Mouse (Mus musculus): Measurements from ENCODE around the gene Clic4.
"Not testable (repeated sequence)": the region's sequence is repeated elsewhere in the genome, so short reads cannot be mapped to it uniquely, and the experiment has no call there.

The Clic4 gene

DNA sequence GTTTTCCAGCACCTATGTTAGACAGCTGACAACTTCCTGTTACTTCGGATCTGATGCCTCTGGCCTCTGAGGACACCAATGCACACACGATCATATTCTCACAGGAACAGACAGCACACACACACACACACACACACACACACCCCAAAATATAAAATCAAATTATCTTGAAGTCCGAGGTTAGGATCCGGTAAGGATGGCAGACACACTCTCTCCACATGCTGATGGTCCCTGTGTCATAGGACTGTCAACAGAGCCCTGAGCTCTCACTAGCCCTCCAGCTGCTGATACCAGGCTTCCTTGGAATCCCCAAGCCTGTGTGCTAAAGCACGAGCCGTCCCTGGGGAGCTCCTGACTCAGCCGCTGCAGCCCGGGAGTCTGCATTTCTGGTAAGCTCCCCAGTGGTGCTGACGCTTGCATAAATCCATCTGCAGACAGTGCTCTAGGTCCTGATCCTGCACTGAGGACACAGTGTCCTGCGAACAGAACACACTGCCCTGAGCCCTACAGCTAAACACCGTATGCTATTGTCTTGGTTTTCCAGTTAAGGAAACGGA lies 83.1 kb downstream of the Clic4 start:
- DNase-seq (ENCODE audit: low spot score): no peak

DNA sequence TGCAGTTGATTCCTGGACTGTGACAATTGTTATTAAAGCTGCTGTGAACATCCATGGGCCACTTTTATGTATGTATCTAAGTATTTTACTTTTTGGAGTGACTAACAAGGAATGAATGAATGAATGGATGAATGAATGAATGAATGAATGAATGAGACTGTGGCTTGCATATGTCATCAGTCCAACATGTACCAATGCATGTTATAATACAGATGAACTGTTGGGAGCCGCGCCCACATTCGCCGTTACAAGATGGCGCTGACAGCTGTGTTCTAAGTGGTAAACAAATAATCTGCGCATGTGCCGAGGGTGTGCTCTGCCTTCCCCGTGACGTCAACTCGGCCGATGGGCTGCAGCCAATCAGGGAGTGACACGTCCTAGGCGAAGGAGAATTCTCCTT lies 88.3 kb downstream of the Clic4 start:
- not testable (repeated sequence) for DNase-seq (ENCODE audit: low spot score)

DNA sequence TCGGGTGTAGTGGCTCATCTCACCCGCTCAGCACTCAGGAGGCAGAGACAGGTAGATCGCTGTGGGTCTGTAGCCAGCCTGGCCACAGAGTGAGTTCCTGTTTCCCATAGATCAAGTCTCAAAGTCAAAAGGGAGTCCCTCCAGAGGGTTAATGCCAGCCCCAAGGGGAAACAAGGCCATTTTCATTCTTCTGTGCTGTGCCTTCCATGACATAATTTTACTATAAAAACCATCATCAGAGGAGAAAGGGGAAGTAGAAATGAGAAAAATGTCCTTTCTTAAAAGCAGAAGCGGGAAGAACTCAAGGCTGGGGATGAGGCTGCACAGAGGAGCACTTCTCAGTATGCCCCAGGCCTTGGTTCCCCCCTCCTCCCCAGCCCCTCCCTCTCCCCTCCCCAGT lies 90.8 kb downstream of the Clic4 start:
- DNase-seq (ENCODE audit: low spot score): no peak

DNA sequence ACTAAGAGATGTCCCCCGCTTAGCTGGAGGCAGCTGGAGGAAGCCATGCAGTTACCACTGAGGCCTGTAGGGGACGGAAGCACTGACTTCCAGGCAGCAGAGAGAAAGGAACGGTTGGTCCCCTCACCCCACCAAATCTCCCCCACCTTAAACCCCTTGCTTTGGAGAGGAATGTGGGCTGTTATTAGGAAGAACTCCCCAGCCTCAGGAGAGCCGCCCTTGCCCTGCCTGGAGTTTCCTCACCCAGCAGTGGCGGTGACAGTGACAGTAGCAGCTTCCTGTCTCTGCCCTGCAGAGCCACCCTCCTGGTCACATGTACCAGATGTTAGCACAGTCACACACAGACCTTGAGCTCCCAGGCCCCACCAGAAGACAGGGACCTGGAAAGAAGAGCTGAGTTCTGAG lies 93.5 kb downstream of the Clic4 start:
- no peak for DNase-seq (ENCODE audit: low spot score)

DNA sequence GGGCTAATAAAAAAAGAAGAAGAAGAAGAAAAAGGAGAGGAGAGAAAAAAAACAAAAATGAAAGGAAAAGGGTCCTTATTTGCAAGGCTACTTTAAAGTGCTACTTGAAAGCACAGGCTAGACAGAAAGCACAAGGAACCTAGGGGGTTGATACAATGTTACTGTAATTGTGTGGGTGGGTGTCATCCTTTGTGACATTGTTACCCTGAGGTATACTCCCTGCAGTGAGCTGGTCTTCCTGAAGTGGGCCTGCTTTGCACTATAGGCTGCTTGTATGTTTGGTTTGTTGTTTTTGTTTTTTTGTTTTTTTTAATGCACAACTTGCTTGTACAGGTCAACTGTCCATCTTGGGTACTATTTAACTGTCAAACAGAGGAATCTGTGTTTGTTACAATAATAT lies 95.0 kb downstream of the Clic4 start:
- DNase-seq (ENCODE audit: low spot score): no peak

DNA sequence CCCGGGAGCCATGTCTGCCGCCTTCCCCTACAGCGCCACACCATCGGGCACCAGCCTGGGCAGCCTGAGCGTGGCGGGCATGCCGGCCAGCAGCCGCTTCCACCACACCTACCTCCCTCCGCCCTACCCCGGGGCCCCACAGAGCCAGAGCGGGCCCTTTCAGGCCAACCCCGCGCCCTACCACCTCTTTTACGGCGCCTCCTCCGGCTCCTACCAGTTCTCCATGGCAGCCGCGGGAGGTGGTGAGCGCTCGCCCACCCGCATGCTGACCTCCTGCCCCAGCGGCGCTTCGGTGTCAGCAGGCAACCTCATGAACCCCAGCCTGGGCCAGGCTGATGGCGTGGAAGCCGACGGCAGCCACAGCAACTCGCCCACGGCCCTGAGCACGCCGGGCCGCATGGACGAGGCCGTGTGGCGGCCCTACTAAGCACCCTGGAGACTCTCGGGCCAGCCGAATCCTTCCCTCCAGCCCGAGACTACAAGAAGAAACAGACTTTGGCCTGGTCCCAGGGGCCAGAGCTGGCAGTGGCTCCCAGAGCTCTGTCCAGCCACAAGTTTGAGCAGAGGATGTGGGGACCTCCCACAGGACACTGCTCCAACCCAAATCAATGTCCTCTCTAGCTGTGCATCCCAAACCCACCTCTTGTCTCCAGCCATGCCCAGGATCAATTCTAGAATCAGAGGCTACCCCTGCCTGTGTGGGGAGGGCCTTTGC lies 97.1 kb downstream of the Clic4 start:
- no peak for DNase-seq (ENCODE audit: low spot score)

DNA sequence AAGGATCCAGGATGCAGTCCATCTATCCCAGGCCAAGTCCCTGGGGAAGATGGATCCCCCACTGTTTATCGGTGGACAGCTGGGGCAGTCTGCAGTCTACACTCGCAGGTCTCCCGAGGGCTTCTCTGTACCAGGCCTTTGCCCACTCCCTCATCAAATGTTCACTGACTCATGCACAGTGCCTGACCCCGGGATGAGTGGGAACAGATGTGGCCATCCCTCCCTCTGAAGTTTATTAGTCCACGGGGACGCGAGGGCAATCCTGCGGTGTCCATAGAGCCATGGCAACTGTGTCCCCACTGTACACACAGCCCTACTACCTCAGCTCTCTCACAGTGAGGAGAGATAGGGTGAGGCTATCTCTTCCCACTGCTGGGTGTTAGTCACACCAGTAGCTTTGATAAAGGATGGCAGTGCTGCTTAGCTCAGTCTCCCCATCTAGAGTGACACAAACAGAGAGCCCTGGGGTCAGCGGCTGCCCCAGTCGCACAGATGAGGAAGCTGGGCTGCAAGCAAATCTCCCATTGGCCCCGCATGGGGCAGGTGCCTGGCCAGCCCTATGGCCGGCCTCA lies 101.2 kb downstream of the Clic4 start:
- no peak for DNase-seq (ENCODE audit: low spot score)

DNA sequence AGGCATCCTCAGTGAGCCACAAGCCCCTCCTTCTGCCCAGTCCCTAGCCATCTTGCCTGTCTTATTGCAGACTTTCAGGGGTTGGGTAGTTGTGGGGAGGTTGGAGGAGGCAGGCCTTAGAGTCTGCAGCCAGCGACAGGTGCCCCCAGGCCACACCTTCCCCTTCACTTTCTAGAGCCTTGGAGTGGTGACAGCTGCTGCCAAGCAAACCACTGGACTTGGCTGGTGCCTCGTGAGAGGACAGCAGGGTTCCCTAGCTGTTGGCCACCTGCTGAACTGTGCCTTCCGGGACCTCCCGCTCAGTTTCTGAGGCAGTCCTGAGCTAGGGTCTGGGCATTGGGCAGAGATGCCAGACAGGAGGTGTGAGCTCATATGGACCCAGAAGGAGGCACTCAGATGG lies 103.1 kb downstream of the Clic4 start:
- DNase-seq (ENCODE audit: low spot score): no peak

DNA sequence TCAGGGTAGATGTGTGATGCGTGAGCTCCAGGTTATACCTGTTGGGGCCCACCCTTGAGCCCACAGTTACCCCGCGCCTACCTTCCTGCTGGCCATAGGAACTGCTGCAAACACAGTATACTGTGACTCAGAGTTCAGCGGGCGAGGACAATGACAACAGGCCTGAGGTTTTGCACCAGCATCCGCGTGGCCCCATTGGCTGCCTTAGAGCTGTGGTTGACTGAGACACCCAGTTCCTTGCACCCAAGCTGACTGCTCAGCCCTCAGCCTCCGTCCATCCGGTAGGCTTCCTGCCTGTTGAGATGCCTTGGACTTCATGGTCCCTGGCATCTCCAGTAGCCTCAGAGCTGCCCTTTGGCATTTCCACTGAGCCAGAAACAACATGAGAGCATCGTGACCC lies 103.5 kb downstream of the Clic4 start:
- no peak for DNase-seq (ENCODE audit: low spot score)

DNA sequence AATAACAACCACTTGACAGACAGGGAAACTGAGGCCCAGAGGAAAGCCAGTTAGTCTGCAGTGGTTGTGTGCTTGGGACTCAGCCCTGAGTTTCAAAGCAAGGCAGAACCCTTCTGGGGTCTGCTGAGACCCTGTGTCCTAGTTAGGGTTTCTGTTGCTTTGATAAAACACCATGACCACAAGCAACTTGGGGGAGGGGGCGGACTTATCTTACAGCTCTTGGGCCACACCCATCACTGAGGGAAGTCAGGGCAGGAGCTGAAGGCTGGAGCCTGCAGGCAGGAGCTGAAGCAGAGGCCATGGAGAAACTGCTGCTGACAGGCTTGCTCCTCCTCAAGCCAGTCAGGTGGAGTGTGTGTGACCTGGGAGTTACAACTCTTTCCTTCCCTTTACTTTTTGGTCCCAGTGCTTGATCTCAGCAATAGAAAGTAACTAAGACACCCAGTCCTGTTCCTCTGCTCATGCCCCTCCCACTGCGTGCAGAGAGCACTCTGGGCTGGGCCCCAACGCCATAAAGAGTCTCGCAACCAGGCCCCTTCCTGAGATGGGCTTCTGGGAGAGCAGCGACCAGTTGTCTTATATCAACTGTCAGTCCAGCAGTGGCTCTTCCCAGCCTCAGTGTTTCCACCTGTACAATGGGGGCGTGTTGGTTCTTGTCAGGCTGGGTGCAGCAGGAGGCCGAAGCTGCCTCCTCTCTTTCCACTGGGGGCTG lies 104.6 kb downstream of the Clic4 start:
- DNase-seq (ENCODE audit: low spot score): no peak

DNA sequence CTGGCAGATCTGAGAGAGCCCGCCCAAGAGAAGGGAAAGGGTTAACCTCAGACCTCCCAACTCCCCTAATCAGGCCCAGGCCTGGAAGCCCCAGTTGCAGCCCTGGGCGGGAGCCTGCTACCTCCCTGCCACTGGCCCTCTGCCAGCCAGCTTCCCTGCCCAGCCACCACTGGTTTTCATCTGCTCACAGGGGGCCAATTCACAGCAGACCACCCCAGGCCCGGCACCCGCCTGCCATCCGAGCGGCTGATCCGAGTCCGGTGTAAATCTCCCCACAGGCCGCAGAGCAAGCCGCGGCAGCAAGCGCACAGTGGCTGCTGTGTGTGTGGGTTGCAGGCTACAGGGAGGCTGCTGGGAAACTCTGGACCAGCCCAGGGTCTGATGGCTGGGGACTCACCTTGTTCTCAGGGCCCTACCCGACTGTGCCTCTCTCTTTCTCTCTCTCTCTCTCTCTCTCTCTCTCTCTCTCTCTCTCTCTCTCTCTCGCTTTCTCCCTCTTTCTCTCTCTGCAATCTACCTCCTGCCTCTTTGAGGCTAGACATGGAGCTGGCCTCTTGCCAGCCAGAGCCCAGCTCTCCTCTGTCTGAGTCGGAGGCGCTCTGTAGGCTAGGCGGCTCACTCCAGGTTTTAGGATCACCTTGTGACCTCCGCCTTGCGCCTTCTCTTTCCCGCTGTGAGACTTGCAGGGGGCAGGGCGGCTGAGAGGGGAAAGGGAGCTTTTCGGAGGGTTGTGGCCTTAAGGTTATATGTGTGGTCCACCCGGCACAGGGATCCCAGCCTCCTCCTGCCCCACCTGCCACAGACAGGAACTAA lies 106.0 kb downstream of the Clic4 start:
- DNase-seq (ENCODE audit: low spot score): no peak

DNA sequence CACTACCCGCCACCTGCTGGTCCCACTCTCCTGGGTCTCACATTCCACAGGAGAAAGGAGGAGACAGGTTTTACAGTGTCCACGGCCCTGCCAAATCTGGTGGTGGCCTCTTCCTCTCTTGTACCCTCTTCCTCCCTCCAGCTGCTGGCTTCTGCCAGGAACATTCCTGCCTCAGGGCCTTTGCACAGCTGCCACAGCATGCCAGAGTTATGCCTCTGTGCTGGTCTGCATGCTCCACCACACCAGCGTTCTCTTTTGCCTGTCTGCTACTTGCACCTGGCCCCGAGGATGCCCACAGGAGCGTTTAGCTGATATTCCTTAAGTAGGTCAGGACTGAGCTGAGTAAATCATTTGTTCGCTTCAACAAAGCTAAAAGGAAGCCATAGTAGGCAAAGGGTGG lies 106.9 kb downstream of the Clic4 start:
- DNase-seq (ENCODE audit: low spot score): no peak
